Mouse (Mus musculus) retina, embryonic 14.5 days (tissue): ENCODE results near the gene Gm14305.
"Not testable (repeated sequence)": the region's sequence is repeated elsewhere in the genome, so short reads cannot be mapped to it uniquely, and the experiment has no call there.

Source experiments
- DNase-seq: peaks from one replicate; pipeline ENCODE4 v3.0.0-alpha.2; 2015; ENCODE audit warnings: low spot score

The Gm14305 gene

GRCm38 (mm10) chr2:176708051-176708450, at the start of gene Gm14305:
Gene Gm14305 (plus strand): TSS chr2:176708328.
- not testable (repeated sequence) for DNase-seq

GRCm38 (mm10) chr2:176670222-176670621, 37.9 kb upstream of the Gm14305 start, which contains the start of gene Zfp973:
Gene Zfp973 (plus strand): TSS chr2:176670522.
- DNase-seq: not testable (repeated sequence)
